Mouse (Mus musculus) liver, embryonic 13.5 days (tissue): ENCODE results near the gene Esp1. TPM values are rescaled to one million over a fixed set of nuclear protein-coding genes. Genes with fewer than 3 reads are reported as not detected.
"Not testable (repeated sequence)": the region's sequence is repeated elsewhere in the genome, so short reads cannot be mapped to it uniquely, and the experiment has no call there.

Source experiments
- ATAC-seq: fragments of 200-750 bp; cut with Nextera tagmentation; 2 replicates; pipeline ENCODE4 v1.8.0; 2017; ENCODE audit warnings: low read depth, mild to moderate bottlenecking, moderate number of reproducible peaks, moderate library complexity
- DNase-seq: peaks from one replicate; pipeline ENCODE4 v3.0.0; 2022
- H3K27ac ChIP-seq: fragments of 300-500 bp; sonication (generic); 2 replicates; pipeline ENCODE4 v1.5.1; 2015; ENCODE audit warnings: moderate library complexity, mild to moderate bottlenecking, inconsistent platforms
- H3K27me3 ChIP-seq: fragments of 300-500 bp; sonication (generic); 2 replicates; pipeline ENCODE4 v1.6.1; 2015; ENCODE audit warnings: mild to moderate bottlenecking, inconsistent platforms
- H3K36me3 ChIP-seq: fragments of 300-500 bp; sonication (generic); 2 replicates; pipeline ENCODE4 v1.6.1; 2015; ENCODE audit warnings: mild to moderate bottlenecking, inconsistent platforms
- H3K4me1 ChIP-seq: fragments of 300-500 bp; sonication (generic); replicated peaks from 2 replicates; pipeline ENCODE4 v1.6.1; 2015; ENCODE audit warnings: inconsistent platforms
- H3K4me2 ChIP-seq: fragments of 300-500 bp; sonication (generic); 2 replicates; pipeline ENCODE4 v1.6.1; 2015; ENCODE audit warnings: inconsistent platforms, mild to moderate bottlenecking, moderate library complexity
- H3K4me3 ChIP-seq: fragments of 300-500 bp; sonication (generic); replicated peaks from 2 replicates; pipeline ENCODE4 v1.5.1; 2015; ENCODE audit warnings: mild to moderate bottlenecking, inconsistent platforms
- H3K9ac ChIP-seq: fragments of 300-500 bp; sonication (generic); 2 replicates; pipeline ENCODE4 v1.6.1; 2015; ENCODE audit warnings: mild to moderate bottlenecking, inconsistent platforms
- H3K9me3 ChIP-seq: fragments of 300-500 bp; sonication (generic); replicated peaks from 2 replicates; pipeline ENCODE4 v1.6.1; 2016; ENCODE audit warnings: inconsistent platforms
- WGBS: fragments of 180-500 bp; shearing (Covaris S2); methylation state at CpG from one replicate; pipeline ENCODE4 v1.1.7; 2015; ENCODE audit not compliant: insufficient replicate concordance; 5-methylcytosine and 5-hydroxymethylcytosine counted together
- polyA plus RNA-seq: library from polyadenylated mRNA; unstranded; fragments of >200 nt; fragmentation: Nextera tagmentation; extraction: Ambion mirVana; gene quantifications from 2 replicates; pipeline ENCODE4 v1.2.1, GENCODE M21; 2015

The Esp1 gene
- polyA plus RNA-seq = not detected in 2 replicates

DNA sequence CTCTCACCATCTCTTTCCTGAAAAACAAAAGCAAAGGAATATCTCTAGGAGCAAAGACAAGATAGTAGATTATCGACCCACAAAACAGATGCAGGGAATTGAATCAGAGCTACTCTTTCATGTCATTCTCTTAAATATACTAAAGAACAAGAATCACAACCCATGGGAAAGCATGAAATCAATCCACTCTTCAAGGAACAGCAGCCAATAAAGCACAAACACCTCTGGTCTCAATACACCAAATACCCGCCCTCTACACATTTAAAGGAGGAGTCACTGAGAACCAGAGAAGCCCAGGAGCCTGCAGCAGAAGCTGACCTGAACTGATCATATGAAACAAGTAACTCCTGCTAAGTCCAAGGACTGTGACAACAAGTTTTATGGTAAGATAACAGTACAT lies at the start of gene Esp1:
Gene Esp1, plus strand, starts transcription at position 301 of the 400 bp plus-strand sequence.
- no peak within 1 kb of the TSS for H3K4me3 ChIP-seq
- H3K27me3 ChIP-seq = no peaks in the 10 kb centered on the region
- no peak within 1 kb of the TSS for H3K4me2 ChIP-seq
- no peaks in the 10 kb centered on the region for H3K36me3 ChIP-seq
- DNase-seq (no peak), ATAC-seq (no peak)
- H3K9ac ChIP-seq = no peak within 1 kb of the TSS
- no peaks in the 10 kb centered on the region for H3K4me1 ChIP-seq
- 63% methylated on average over 2 of the region's 2 CpGs for WGBS
- H3K9me3 ChIP-seq = no peaks in the 10 kb centered on the region
- H3K27ac ChIP-seq = no peak within 1 kb of the TSS

DNA sequence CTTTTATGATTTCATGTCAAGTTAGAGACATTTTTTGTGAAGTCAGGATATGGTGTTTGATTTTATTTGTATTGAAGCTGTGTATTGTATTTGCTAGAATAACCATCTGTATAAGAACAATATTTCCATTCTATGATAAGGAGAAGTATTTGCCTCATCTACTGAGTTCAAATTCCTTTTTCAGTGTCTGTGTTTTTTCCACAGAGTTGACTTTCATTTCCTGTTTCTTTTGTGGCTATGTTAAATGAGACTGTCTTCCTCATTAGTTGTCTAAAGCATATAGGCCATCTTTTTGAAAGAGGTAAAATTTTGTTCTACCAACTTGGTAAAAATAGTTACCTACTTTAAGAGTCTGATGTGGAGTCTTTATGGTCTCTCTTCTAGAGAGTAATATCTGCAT lies 10.6 kb upstream of the Esp1 start:
- ATAC-seq (no peak), DNase-seq (no peak)
- Histone ChIP-seq H3K27ac (no peak overlapping the region), H3K9ac (no peak overlapping the region), H3K27me3 (no peaks in the 10 kb centered on the region), H3K4me2 (no peak overlapping the region), H3K9me3 (no peaks in the 10 kb centered on the region), H3K4me1 (no peaks in the 10 kb centered on the region), H3K36me3 (no peaks in the 10 kb centered on the region), H3K4me3 (no peak overlapping the region)

DNA sequence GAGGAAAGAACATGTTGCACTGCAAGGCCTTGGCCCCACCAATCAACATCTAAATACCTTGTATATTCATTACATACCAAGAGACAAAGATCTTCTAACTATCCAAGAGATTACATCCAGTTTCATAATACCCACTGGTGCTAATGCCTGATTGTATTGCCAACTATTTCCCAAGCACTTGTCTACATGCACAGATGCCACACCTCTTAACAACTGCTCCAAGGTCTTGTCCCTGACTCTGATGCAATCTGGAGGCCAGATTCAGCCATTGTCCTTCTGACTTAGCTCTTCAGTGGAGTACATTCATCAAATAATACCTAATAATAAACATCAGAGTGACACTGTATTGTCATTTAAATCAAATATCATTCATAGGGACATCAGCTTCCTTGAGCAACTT lies 9.9 kb upstream of the Esp1 start:
- not testable (repeated sequence) for H3K9ac ChIP-seq, H3K4me3 ChIP-seq, ATAC-seq, H3K36me3 ChIP-seq, H3K27ac ChIP-seq, H3K27me3 ChIP-seq, H3K4me1 ChIP-seq, H3K4me2 ChIP-seq, H3K9me3 ChIP-seq, DNase-seq

DNA sequence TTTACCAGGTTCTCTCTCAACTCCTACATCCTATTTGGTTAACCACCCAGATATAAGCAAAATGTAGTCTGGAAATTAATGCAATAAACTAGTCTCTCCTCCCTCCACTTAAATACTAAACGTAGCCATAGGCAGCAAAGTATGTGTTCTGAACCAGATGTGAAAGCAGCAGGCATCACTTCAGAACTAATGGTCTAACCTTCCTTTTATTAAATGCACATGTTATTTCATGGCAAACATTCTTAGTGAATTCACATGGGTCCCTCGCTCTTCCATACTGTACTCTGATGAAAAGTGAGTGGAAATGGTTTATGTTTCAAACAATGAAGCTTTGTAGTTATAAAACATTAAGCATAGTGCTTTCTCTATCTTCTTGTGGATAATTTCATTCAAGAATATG lies 4.4 kb downstream of the Esp1 start:
- no peak overlapping the region for H3K27ac ChIP-seq
- no peak overlapping the region for H3K4me3 ChIP-seq
- no peaks in the 10 kb centered on the region for H3K27me3 ChIP-seq
- DNase-seq (no peak), ATAC-seq (no peak)
- no peaks in the 10 kb centered on the region for H3K9me3 ChIP-seq
- WGBS = 47% methylated on average over 2 of the region's 2 CpGs
- no peaks in the 10 kb centered on the region for H3K36me3 ChIP-seq
- H3K4me1 ChIP-seq = no peaks in the 10 kb centered on the region
- H3K9ac ChIP-seq = no peak overlapping the region
- H3K4me2 ChIP-seq = no peak overlapping the region

DNA sequence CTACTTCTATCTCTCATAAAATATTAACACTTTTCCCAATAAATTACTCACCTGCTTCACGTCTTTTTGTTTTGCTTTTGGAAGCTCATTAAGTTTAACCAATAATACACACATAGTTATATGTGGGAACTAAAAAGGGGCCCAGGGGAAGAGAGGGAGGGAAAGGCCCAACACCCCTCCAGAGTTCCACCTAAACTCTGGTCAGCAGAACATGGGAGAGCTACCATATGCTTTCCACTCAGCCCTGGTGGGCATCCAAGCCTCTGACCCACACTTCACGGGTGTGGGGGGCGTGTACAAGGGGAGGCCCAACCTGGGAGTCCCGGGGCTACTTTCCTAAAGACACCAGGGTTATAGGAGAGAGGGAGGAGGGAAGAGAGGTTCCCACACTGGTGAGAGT lies 4.8 kb downstream of the Esp1 start:
- Histone ChIP-seq H3K27me3 (no peaks in the 10 kb centered on the region), H3K36me3 (no peaks in the 10 kb centered on the region), H3K4me1 (no peaks in the 10 kb centered on the region), H3K27ac (no peak overlapping the region), H3K9ac (no peak overlapping the region), H3K4me2 (no peak overlapping the region), H3K9me3 (no peaks in the 10 kb centered on the region), H3K4me3 (no peak overlapping the region)
- 38% methylated on average over 4 of the region's 4 CpGs for WGBS
- ATAC-seq (no peak), DNase-seq (no peak)

DNA sequence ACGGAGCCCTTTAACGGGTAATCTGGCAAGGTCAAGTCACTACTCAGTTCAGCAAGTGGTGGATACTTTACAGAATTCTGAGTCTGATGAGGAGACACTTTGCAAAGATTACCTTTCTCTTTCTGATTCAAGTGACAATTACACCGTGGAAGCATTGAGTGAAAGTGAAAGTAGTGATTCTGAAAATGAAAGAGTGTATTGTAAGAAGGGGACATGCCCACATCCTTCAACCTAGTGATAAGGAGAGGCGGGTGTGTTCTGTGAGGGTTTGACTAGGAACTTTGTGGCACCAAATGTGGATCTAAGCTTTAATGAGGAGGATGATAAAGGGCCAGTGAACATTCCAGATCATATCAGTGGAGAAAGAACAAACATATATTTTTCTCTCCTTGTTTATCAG lies 36.7 kb downstream of the Esp1 start:
- H3K4me2 ChIP-seq = no peak overlapping the region
- no peaks in the 10 kb centered on the region for H3K36me3 ChIP-seq
- 58% methylated on average over 4 of the region's 4 CpGs for WGBS

DNA sequence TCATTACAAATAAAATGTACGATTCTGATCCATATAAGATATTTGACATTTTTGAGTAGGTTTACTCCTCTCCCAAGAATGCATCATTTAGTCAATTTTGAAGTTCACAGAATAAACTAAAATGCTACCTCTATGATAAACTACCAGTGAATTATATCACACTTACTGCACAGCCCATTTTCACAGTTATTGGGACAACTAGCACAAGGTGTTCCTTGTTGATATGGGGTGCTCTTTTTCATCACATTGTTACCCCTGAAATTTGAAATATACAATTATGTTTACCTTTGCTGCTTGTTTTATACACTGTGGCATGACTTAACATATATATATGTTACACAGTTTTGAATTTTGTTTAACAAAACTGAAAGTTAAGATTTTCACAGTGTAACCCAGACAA lies 40.2 kb downstream of the Esp1 start:
- H3K9ac ChIP-seq = no peak overlapping the region
- 60% methylated on average over 1 of the region's 1 CpGs for WGBS
- no peak overlapping the region for H3K4me3 ChIP-seq
- no peak for ATAC-seq
- no peaks in the 10 kb centered on the region for H3K4me1 ChIP-seq
- H3K9me3 ChIP-seq = no peaks in the 10 kb centered on the region
- H3K27me3 ChIP-seq = no peaks in the 10 kb centered on the region
- no peaks in the 10 kb centered on the region for H3K36me3 ChIP-seq
- DNase-seq = no peak
- no peak overlapping the region for H3K27ac ChIP-seq
- H3K4me2 ChIP-seq = no peak overlapping the region

More for the DNA sequence above, 36.7 kb downstream of the Esp1 start:
- ATAC-seq (no peak), DNase-seq (no peak)
- Histone ChIP-seq H3K9ac (no peak overlapping the region), H3K27me3 (no peaks in the 10 kb centered on the region), H3K27ac (no peak overlapping the region), H3K4me1 (no peaks in the 10 kb centered on the region), H3K9me3 (no peaks in the 10 kb centered on the region), H3K4me3 (no peak overlapping the region)

Other genes with a start within 250 kb of the Esp1 start
- gene Esp8, start 207.1 kb upstream of the Esp1 start, polyA plus RNA-seq = not detected in 2 replicates
- not detected in 2 replicates for gene Esp6, start 165.6 kb upstream of the Esp1 start, polyA plus RNA-seq
- not detected in 2 replicates for gene Esp4, start 128.5 kb upstream of the Esp1 start, polyA plus RNA-seq
- not detected in 2 replicates for gene Esp3, start 95.0 kb upstream of the Esp1 start, polyA plus RNA-seq
- 0.15 and 0.27 TPM in 2 replicates for gene Crisp2, start 79.9 kb downstream of the Esp1 start, polyA plus RNA-seq
- gene Rhag, start 84.0 kb downstream of the Esp1 start, polyA plus RNA-seq = 197 and 235 TPM in 2 replicates
- 0.42 and 0.78 TPM in 2 replicates for gene 9130008F23Rik, start 153.4 kb downstream of the Esp1 start, polyA plus RNA-seq
- not detected in 2 replicates for gene Glyatl3, start 187.2 kb downstream of the Esp1 start, polyA plus RNA-seq
- gene Mut, start 207.6 kb downstream of the Esp1 start, polyA plus RNA-seq = 26.8 and 33.5 TPM in 2 replicates
- gene Cenpq, start 207.9 kb downstream of the Esp1 start, polyA plus RNA-seq = 28.3 and 35.7 TPM in 2 replicates